Mouse (Mus musculus) liver, embryonic 14 days (tissue): ENCODE measurements around the gene Usp39. TPM values are rescaled to one million over a fixed set of nuclear protein-coding genes. Genes with fewer than 3 reads are reported as not detected.

Source experiments
- polyA plus RNA-seq: library from polyadenylated mRNA; depleted of rRNA; stranded (reverse); fragments of >200 nt; gene quantifications from 2 replicates; pipeline ENCODE4 v1.2.3, GENCODE M21; 2012; rRNA removed

The Usp39 gene
- polyA plus RNA-seq = 30.2 and 36.7 TPM in 2 replicates

GRCm38 (mm10) chr6:72345074-72345567 is at the start of gene Usp39:
Usp39 (minus strand) TSS chr6:72345184.

GRCm38 (mm10) chr6:72389941-72390771 is 45.2 kb upstream of the Usp39 start, which contains the start of gene Vamp8:
Vamp8 (minus strand) TSS chr6:72390703.

GRCm38 (mm10) chr6:72380131-72380770 is 35.3 kb upstream of the Usp39 start, which contains the start of gene Vamp5:
Vamp5 (minus strand) TSS chr6:72380468.

GRCm38 (mm10) chr6:72366844-72367443 is 22.0 kb upstream of the Usp39 start, which contains the start of gene Rnf181:
Rnf181 (minus strand) TSS chr6:72366956.

GRCm38 (mm10) chr6:72355066-72355911 is 10.3 kb upstream of the Usp39 start, which contains the start of gene Tmem150a:
Tmem150a (plus strand) TSS chr6:72355447.

GRCm38 (mm10) chr6:72347166-72347941 is 2.4 kb upstream of the Usp39 start, which contains the start of gene 0610030E20Rik:
0610030E20Rik (plus strand) TSS chr6:72347317.

Other genes with a start within 250 kb of the Usp39 start
- 101 and 119 TPM in 2 replicates for gene St3gal5, start 247.6 kb downstream of the Usp39 start, polyA plus RNA-seq
- gene Atoh8, start 109.6 kb downstream of the Usp39 start, polyA plus RNA-seq = 0.35 and 0.42 TPM in 2 replicates
- gene Sftpb, start 40.6 kb downstream of the Usp39 start, polyA plus RNA-seq = not detected in 2 replicates
- 9.8 and 11.2 TPM in 2 replicates for gene 0610030E20Rik, start 2.1 kb upstream of the Usp39 start, polyA plus RNA-seq
- gene Tmem150a, start 10.3 kb upstream of the Usp39 start, polyA plus RNA-seq = 31.2 and 38.7 TPM in 2 replicates
- 36.8 and 45.8 TPM in 2 replicates for gene Rnf181, start 21.8 kb upstream of the Usp39 start, polyA plus RNA-seq
- gene Vamp5, start 35.3 kb upstream of the Usp39 start, polyA plus RNA-seq = 74.5 and 75.0 TPM in 2 replicates
- 201 and 203 TPM in 2 replicates for gene Vamp8, start 45.5 kb upstream of the Usp39 start, polyA plus RNA-seq
- 10.5 and 13.9 TPM in 2 replicates for gene Ggcx, start 69.1 kb upstream of the Usp39 start, polyA plus RNA-seq
- 105 and 115 TPM in 2 replicates for gene Mat2a, start 94.4 kb upstream of the Usp39 start, polyA plus RNA-seq
- gene Sh2d6, start 176.5 kb upstream of the Usp39 start, polyA plus RNA-seq = not detected in 2 replicates
- 5.7 and 7.2 TPM in 2 replicates for gene Capg, start 199.2 kb upstream of the Usp39 start, polyA plus RNA-seq